Mouse (Mus musculus): Measurements from ENCODE around the gene Sirt2. TPM values are rescaled to one million over a fixed set of nuclear protein-coding genes. Genes with fewer than 3 reads are reported as not detected.

Sirt2 gene
- total RNA-seq, 2 experiments from 2014 or later: 325 to 336 TPM

DNA sequence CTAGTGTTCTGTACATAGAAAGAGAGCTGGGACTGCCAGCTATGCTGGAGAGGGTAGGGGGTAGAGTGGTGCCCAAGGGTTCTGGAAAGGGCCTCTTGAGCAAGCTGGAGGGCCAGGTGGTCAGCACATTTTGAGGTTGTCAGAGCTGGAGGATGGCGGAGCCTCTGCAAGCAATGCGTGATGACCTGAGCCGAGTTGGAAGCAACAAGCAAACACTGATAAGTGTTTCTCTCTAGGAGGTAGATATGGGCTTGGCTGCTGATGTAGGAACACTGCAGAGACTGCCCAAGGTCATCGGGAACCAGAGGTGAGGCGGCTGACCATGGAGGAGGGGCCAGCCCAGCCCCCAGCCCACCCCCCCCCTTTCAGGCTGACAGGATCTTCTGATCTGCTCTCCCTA, 64.4 kb downstream of the Sirt2 start:
- peak in 1 of 2 experiments; percentile 12 for DNase-seq (ENCODE audit: low spot score in 2 of 2)

DNA sequence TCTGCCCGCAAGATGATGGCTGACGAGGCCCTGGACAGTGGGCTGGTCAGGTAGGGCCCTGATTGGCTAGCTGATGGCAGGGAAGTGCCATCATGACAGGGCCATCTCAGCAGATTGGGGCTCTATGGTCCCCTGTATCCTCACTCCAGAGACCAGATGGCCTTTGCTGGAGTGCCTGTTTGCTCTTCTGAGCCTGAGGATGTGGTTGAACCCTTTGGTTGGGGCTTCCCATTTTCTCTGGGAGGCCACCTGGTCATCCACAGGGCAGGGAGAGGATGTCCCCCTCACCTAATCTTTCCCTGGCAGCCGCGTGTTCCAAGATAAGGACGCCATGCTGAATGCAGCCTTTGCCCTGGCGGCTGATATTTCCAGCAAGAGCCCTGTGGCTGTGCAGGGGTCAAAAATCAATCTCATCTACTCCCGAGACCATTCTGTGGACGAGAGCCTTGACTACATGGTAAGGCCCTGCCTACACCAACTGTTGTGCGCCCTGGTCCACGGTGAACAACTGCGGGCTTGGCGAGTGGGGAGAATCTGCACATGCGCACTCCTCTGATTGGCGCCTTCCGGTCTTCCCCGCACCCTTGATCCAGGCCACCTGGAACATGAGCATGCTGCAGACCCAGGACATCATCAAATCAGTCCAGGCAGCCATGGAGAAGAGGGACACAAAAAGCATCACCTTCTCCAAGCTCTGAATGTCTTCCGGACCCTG, 65.0 kb downstream of the Sirt2 start:
- peak in 1 of 2 experiments; percentile 5 for DNase-seq (ENCODE audit: low spot score in 2 of 2)

GRCm38 (mm10) chr7:28832137-28832536, 65.6 kb downstream of the Sirt2 start:
- DNase-seq (ENCODE audit: low spot score in 2 of 2): no peak

GRCm38 (mm10) chr7:28833723-28834347, 67.3 kb downstream of the Sirt2 start, which contains the start of gene Lgals4:
Gene Lgals4 (plus strand): TSS chr7:28833854.
- DNase-seq (ENCODE audit: low spot score in 2 of 2): no peak

GRCm38 (mm10) chr7:28836936-28837335, 70.4 kb downstream of the Sirt2 start:
- DNase-seq (ENCODE audit: low spot score in 2 of 2): no peak

Other genes with a start within 250 kb of the Sirt2 start
- not detected for gene Ifnl3, start 243.9 kb upstream of the Sirt2 start, total RNA-seq (2021)
- gene Sycn, start 225.8 kb upstream of the Sirt2 start, total RNA-seq (2021): not detected
- under 1 TPM; 0.33 to 0.62 TPM for gene Nccrp1, start 219.5 kb upstream of the Sirt2 start, total RNA-seq (2021)
- gene Samd4b, start 168.6 kb upstream of the Sirt2 start, total RNA-seq (2021): 10 to 100 TPM; 69.5 to 71.6 TPM
- gene Pak4, start 168.6 kb upstream of the Sirt2 start, total RNA-seq (2021): 10 to 100 TPM; 11.6 to 14.6 TPM
- 1 to 10 TPM; 1.0 to 1.9 TPM for gene Acp7, start 135.4 kb upstream of the Sirt2 start, total RNA-seq (2021)
- 10 to 100 TPM; 14.5 to 15.7 TPM for gene Fbxo27, start 73.9 kb upstream of the Sirt2 start, total RNA-seq (2021)
- under 1 TPM; 0.88 to 0.97 TPM for gene Fbxo17, start 49.9 kb upstream of the Sirt2 start, total RNA-seq (2021)
- gene Mrps12, start 24.9 kb upstream of the Sirt2 start, total RNA-seq (2021): 10 to 100 TPM; 55.4 to 66.9 TPM
- 10 to 100 TPM; 14.4 to 15.0 TPM for gene Sars2, start 24.7 kb upstream of the Sirt2 start, total RNA-seq (2021)
- gene Ccer2, start 10.6 kb upstream of the Sirt2 start, total RNA-seq (2021): under 1 TPM in 1 of 2 experiments, not detected in 1; 0.41 TPM
- gene Nfkbib, start 777 bp downstream of the Sirt2 start, total RNA-seq (2021): 10 to 100 TPM; 31.4 to 33.9 TPM
- gene Rinl, start 22.2 kb downstream of the Sirt2 start, total RNA-seq (2021): 1 to 10 TPM; 2.9 to 3.3 TPM
- gene Hnrnpl, start 41.8 kb downstream of the Sirt2 start, total RNA-seq (2021): 100 to 1,000 TPM; 379 to 416 TPM
- gene Ech1, start 58.5 kb downstream of the Sirt2 start, total RNA-seq (2021): 10 to 100 TPM; 58.2 to 61.2 TPM
- 1 to 10 TPM; 3.9 to 4.2 TPM for gene Lgals4, start 67.1 kb downstream of the Sirt2 start, total RNA-seq (2021)
- gene Lgals7, start 97.1 kb downstream of the Sirt2 start, total RNA-seq (2021): not detected
- gene Capn12, start 114.7 kb downstream of the Sirt2 start, total RNA-seq (2021): 1 to 10 TPM in 1 of 2 experiments, under 1 TPM in 1; 0.67 to 1.3 TPM
- 100 to 1,000 TPM; 123 to 132 TPM for gene Actn4, start 195.6 kb downstream of the Sirt2 start, total RNA-seq (2021)
- 100 to 1,000 TPM; 159 to 164 TPM for gene Eif3k, start 215.1 kb downstream of the Sirt2 start, total RNA-seq (2021)
- gene Map4k1, start 215.3 kb downstream of the Sirt2 start, total RNA-seq (2021): 1 to 10 TPM; 2.7 to 4.1 TPM

Data from layer of hippocampus, postnatal 14 days (tissue).